Mouse (Mus musculus) C2C12 (cell line): ENCODE measurements around the gene Fgf23.

Experiments
- CEBPB ChIP-seq: IDR thresholded peaks from one replicate; pipeline ENCODE4 v1.6.1; 2011; ENCODE audit warnings: low read depth, mild to moderate bottlenecking, control low read depth, moderate library complexity
- CTCF ChIP-seq: IDR thresholded peaks from one replicate; pipeline ENCODE4 v1.5.1; 2011; ENCODE audit not compliant: control insufficient read depth, insufficient read depth, insufficient read length
- MAX ChIP-seq: IDR thresholded peaks from one replicate; pipeline ENCODE4 v1.6.1; 2011; ENCODE audit warnings: mild to moderate bottlenecking, control low read depth
- MYOD1 ChIP-seq: IDR thresholded peaks from one replicate; pipeline ENCODE4 v1.6.1; 2011; ENCODE audit warnings: low read depth; ENCODE audit not compliant: control insufficient read depth, insufficient read length
- MYOG ChIP-seq: IDR thresholded peaks from one replicate; pipeline ENCODE4 v1.6.1; 2011; ENCODE audit not compliant: control insufficient read depth, insufficient read length; ENCODE audit errors: extremely low read depth
- USF1 ChIP-seq: IDR thresholded peaks from one replicate; pipeline ENCODE4 v1.6.1; 2011; ENCODE audit warnings: low read depth, mild to moderate bottlenecking, control low read depth, moderate library complexity

DNA sequence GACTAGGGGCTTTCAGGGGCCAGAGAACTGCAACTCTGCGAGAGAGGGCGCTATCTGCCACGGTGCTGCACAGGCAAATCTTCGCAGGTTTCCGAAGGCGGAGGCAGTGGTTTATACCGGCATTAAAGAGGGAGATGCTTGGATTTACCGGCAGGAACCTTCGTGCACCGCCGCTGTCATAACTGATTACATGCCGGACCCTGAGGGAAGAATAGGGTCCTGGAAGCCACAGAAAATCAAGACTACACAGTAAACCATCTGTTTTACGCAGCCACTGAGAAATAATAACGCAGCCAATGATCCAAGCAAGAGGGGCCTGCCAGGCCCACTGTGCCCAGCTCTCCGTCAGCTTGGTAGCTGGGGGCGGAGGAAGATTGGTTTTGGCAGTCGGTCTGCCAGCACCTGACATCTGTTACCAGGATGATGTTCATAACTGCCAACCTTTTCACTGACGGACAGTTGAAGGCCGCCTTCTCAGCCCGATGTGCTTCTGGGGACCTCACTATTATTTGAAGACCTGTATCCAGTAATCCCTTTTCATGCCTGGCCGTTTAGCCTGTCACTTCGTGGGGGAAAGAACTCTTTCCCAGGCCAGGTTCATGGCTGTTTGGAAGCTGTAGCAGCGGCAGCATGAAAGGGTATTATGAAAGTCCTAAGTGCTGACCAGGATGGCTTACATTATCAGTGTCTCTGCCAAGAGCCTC is 42.2 kb downstream of the Fgf23 start:
- TF ChIP-seq CTCF (no peak), CEBPB (no peak), MAX (no peak), MYOD1 (no peak), USF1 (no peak), MYOG (no peak)
